Mouse (Mus musculus): ENCODE results near the gene Olfr319. TPM values are rescaled to one million over a fixed set of nuclear protein-coding genes. Genes with fewer than 3 reads are reported as not detected.
A peak's percentile ranks its signal among the peaks of the same experiment; 100 is the strongest.

Gene Olfr319
- total and polyA plus RNA-seq, 3 experiments, result not detected

GRCm38 (mm10) chr11:58669252-58669651 is 29.7 kb upstream of the Olfr319 start:
- H3K4me3 ChIP-seq (replicated peaks in 1 of 3; ENCODE audit: low read depth in 2 of 3, low read length in 2 of 3, poor library complexity in 1 of 3), result no peak overlapping the region
- in situ Hi-C loops (cut with MboI; ENCODE audit: low pct_ligation_motif_present, low pct_unique_long_range_greater_than_20kb, low sequenced_read_pairs), result no loop called here
- H3K27ac ChIP-seq (ENCODE audit: insufficient read depth, low read depth), result no peak overlapping the region
- no peak overlapping the region for H3K4me2 ChIP-seq (ENCODE audit: insufficient read depth, low read depth, poor library complexity, severe bottlenecking)
- no peak for DNase-seq (ENCODE audit: extremely low read depth)
- H3K36me3 ChIP-seq (replicated peaks in 1 of 2; ENCODE audit: control insufficient read depth in 1 of 2, insufficient read depth in 1 of 2, low read length in 1 of 2), result no peaks in the 10 kb centered on the region
- H3K9ac ChIP-seq (ENCODE audit: insufficient read depth, low read depth), result no peak overlapping the region
- H3K4me1 ChIP-seq (ENCODE audit: control insufficient read depth in 1 of 2, insufficient read depth in 2 of 2), result no peaks in the 10 kb centered on the region
- no peaks in the 10 kb centered on the region for H3K9me3 ChIP-seq (replicated peaks; ENCODE audit: low read length)
- no peaks in the 10 kb centered on the region for H3K79me2 ChIP-seq (replicated peaks; ENCODE audit: control insufficient read depth, extremely low read depth, insufficient read depth, poor library complexity, severe bottlenecking)
- dilution Hi-C loops (cut with MboI; ENCODE audit: extremely low pct_ligation_motif_present, extremely low pct_unique_long_range_greater_than_20kb, low sequenced_read_pairs), result no loop called here
- H3K27me3 ChIP-seq (replicated peaks), result peaks cover 33% of the 10 kb centered on the region
- no peak for TF ChIP-seq KAT2A (IDR thresholded peaks at IDR 0.05; ENCODE audit: insufficient replicate concordance, low read length)
- TF ChIP-seq UBTF (IDR thresholded peaks at IDR 0.05; ENCODE audit: low read depth, low read length), result no peak
- peak in 1 of 2 experiments; percentile 64; a peak in 2 of 4 replicates for TF ChIP-seq CTCF (conservative IDR thresholded peaks at IDR 0.05 in 1 of 2, IDR thresholded peaks at IDR 0.05 in 1 of 2; ENCODE audit: low read depth in 2 of 2, low read length in 2 of 2)
- TF ChIP-seq SMC3 (IDR thresholded peaks at IDR 0.05; ENCODE audit: low read depth, low read length), result peak; percentile 9; the same call in 1 of the 2 replicates

- Histone ChIP-seq H3K27me3 (replicated peaks) (peaks cover 21% of the 10 kb centered on the region), H3K9me3 (replicated peaks; ENCODE audit: low read length) (no peaks in the 10 kb centered on the region), H3K36me3 (replicated peaks in 1 of 2; ENCODE audit: control insufficient read depth in 1 of 2, insufficient read depth in 1 of 2, low read length in 1 of 2) (no peaks in the 10 kb centered on the region), H3K4me2 (ENCODE audit: insufficient read depth, low read depth, poor library complexity, severe bottlenecking) (no peak overlapping the region), H3K27ac (ENCODE audit: insufficient read depth, low read depth) (no peak overlapping the region), H3K9ac (ENCODE audit: insufficient read depth, low read depth) (no peak overlapping the region), H3K4me3 (replicated peaks in 1 of 3; ENCODE audit: low read depth in 2 of 3, low read length in 2 of 3, poor library complexity in 1 of 3) (no peak overlapping the region), H3K4me1 (ENCODE audit: control insufficient read depth in 1 of 2, insufficient read depth in 2 of 2) (no peaks in the 10 kb centered on the region), H3K79me2 (replicated peaks; ENCODE audit: control insufficient read depth, extremely low read depth, insufficient read depth, poor library complexity, severe bottlenecking) (no peaks in the 10 kb centered on the region)
- TF ChIP-seq CTCF (conservative IDR thresholded peaks at IDR 0.05 in 1 of 2, IDR thresholded peaks at IDR 0.05 in 1 of 2; ENCODE audit: low read depth in 2 of 2, low read length in 2 of 2), result peak in 1 of 2 experiments; percentile 20; a peak in 2 of 4 replicates
- TF ChIP-seq KAT2A (IDR thresholded peaks at IDR 0.05; ENCODE audit: insufficient replicate concordance, low read length), result no peak
- no peak for TF ChIP-seq MXI1 (IDR thresholded peaks at IDR 0.05; ENCODE audit: low read depth, low read length)
- TF ChIP-seq ZNF384 (IDR thresholded peaks at IDR 0.05; ENCODE audit: low read depth, low read length), result no peak
- no peak for TF ChIP-seq RCOR1 (conservative IDR thresholded peaks at IDR 0.05; ENCODE audit: low read depth, low read length)
- TF ChIP-seq JUND (conservative IDR thresholded peaks at IDR 0.05; ENCODE audit: low read depth, low read length), result no peak
- TF ChIP-seq ZKSCAN1 (IDR thresholded peaks at IDR 0.05; ENCODE audit: borderline replicate concordance, low read depth, low read length), result no peak
- DNase-seq (ENCODE audit: extremely low read depth), result no peak
- dilution Hi-C loops (cut with MboI; ENCODE audit: extremely low pct_ligation_motif_present, extremely low pct_unique_long_range_greater_than_20kb, low sequenced_read_pairs) (no loop called here), in situ Hi-C loops (cut with MboI; ENCODE audit: low pct_ligation_motif_present, low pct_unique_long_range_greater_than_20kb, low sequenced_read_pairs) (no loop called here)
These were observed 27.1 kb upstream of the Olfr319 start for GRCm38 (mm10) chr11:58671825-58672224.

- dilution Hi-C loops (cut with MboI; ENCODE audit: extremely low pct_ligation_motif_present, extremely low pct_unique_long_range_greater_than_20kb, low sequenced_read_pairs), result no loop called here
- in situ Hi-C loops (cut with MboI; ENCODE audit: low pct_ligation_motif_present, low pct_unique_long_range_greater_than_20kb, low sequenced_read_pairs), result no loop called here
- H3K27ac ChIP-seq (ENCODE audit: insufficient read depth, low read depth), result no peak within 1 kb of the TSS
These were observed 18.2 kb upstream of the Olfr319 start, which contains the start of gene Olfr320 for GRCm38 (mm10) chr11:58680799-58681198. Gene Olfr320 (plus strand): TSS chr11:58681099.

More at GRCm38 (mm10) chr11:58680799-58681198, 18.2 kb upstream of the Olfr319 start, which contains the start of gene Olfr320:
- no peak for TF ChIP-seq ELF1 (IDR thresholded peaks at IDR 0.05; ENCODE audit: low read depth, low read length)
- TF ChIP-seq ZMIZ1 (IDR thresholded peaks at IDR 0.05; ENCODE audit: low read depth, low read length), result no peak
- no peak for TF ChIP-seq ZNF384 (IDR thresholded peaks at IDR 0.05; ENCODE audit: low read depth, low read length)
- TF ChIP-seq GABPA (IDR thresholded peaks at IDR 0.05; ENCODE audit: insufficient replicate concordance, low read depth, low read length), result no peak
- no peak for TF ChIP-seq HCFC1 (IDR thresholded peaks at IDR 0.05; ENCODE audit: low read depth, low read length)
- no peak for TF ChIP-seq TBP (conservative IDR thresholded peaks at IDR 0.05; ENCODE audit: low read depth, low read length)
- TF ChIP-seq JUN (IDR thresholded peaks at IDR 0.05; ENCODE audit: insufficient read depth, low read depth, low read length), result no peak
- TF ChIP-seq ZKSCAN1 (IDR thresholded peaks at IDR 0.05; ENCODE audit: borderline replicate concordance, low read depth, low read length), result no peak
- TF ChIP-seq MAX (IDR thresholded peaks at IDR 0.05; ENCODE audit: low read length), result no peak
- TF ChIP-seq SIN3A (IDR thresholded peaks at IDR 0.05; ENCODE audit: low read length), result no peak
- TF ChIP-seq BHLHE40 (IDR thresholded peaks at IDR 0.05; ENCODE audit: low read depth, low read length), result no peak
- TF ChIP-seq POLR2A (IDR thresholded peaks at IDR 0.05; ENCODE audit: low read depth, low read length), result no peak
- no peak for TF ChIP-seq EP300 (IDR thresholded peaks at IDR 0.05; ENCODE audit: low read length)
- no peak for DNase-seq (ENCODE audit: extremely low read depth)
- Histone ChIP-seq H3K4me1 (ENCODE audit: control insufficient read depth in 1 of 2, insufficient read depth in 2 of 2) (no peaks in the 10 kb centered on the region), H3K4me2 (ENCODE audit: insufficient read depth, low read depth, poor library complexity, severe bottlenecking) (no peak within 1 kb of the TSS), H3K79me2 (replicated peaks; ENCODE audit: control insufficient read depth, extremely low read depth, insufficient read depth, poor library complexity, severe bottlenecking) (no peaks in the 10 kb centered on the region), H3K4me3 (replicated peaks in 1 of 3; ENCODE audit: low read depth in 2 of 3, low read length in 2 of 3, poor library complexity in 1 of 3) (no peak within 1 kb of the TSS), H3K9me3 (replicated peaks; ENCODE audit: low read length) (no peaks in the 10 kb centered on the region), H3K36me3 (replicated peaks in 1 of 2; ENCODE audit: control insufficient read depth in 1 of 2, insufficient read depth in 1 of 2, low read length in 1 of 2) (no peaks in the 10 kb centered on the region), H3K27me3 (replicated peaks) (peaks cover 39% of the 10 kb centered on the region), H3K9ac (ENCODE audit: insufficient read depth, low read depth) (no peak within 1 kb of the TSS)
